Mouse (Mus musculus): ENCODE results near the gene Mss51.

Mss51 gene

GRCm38 (mm10) chr14:20451765-20452331, 44.9 kb downstream of the Mss51 start, which contains the start of gene Cfap70:
Cfap70 (minus strand) TSS chr14:20452226.
- peak; percentile 83 for DNase-seq (ENCODE audit: low spot score)

GRCm38 (mm10) chr14:20451302-20451701, 45.4 kb downstream of the Mss51 start:
- no peak for DNase-seq (ENCODE audit: low spot score)

- DNase-seq (ENCODE audit: low spot score): no peak
Measured at GRCm38 (mm10) chr14:20447209-20447608, 49.5 kb downstream of the Mss51 start.

GRCm38 (mm10) chr14:20442252-20442651, 54.4 kb downstream of the Mss51 start:
- no peak for DNase-seq (ENCODE audit: low spot score)

GRCm38 (mm10) chr14:20436976-20437375, 59.7 kb downstream of the Mss51 start:
- DNase-seq (ENCODE audit: low spot score): no peak

All from embryo, embryonic 10 days (tissue).